Mouse (Mus musculus) cerebellum, adult 2 months (tissue): ENCODE measurements around the gene Nlgn2. TPM values are rescaled to one million over a fixed set of nuclear protein-coding genes. Genes with fewer than 3 reads are reported as not detected.

ENCODE experiments used
- DNase-seq, 2 experiments: peaks; one replicate each; pipeline ENCODE4 v3.0.0; 2021
- H3K27ac ChIP-seq: fragments of 200-500 bp; 2 replicates; pipeline ENCODE4 v1.5.1; 2012; ENCODE audit warnings: low read length, control low read depth, inconsistent platforms; ENCODE audit not compliant: insufficient read depth
- H3K27me3 ChIP-seq: fragments of 200-500 bp; 2 replicates; pipeline ENCODE4 v1.6.1; 2012; ENCODE audit warnings: inconsistent platforms, mild to moderate bottlenecking, low read length, moderate library complexity; ENCODE audit not compliant: control insufficient read depth, insufficient read depth
- H3K4me1 ChIP-seq: fragments of 200-500 bp; 2 replicates; pipeline ENCODE4 v1.6.1; 2011; ENCODE audit warnings: low read length; ENCODE audit not compliant: control insufficient read depth, insufficient read depth
- H3K4me3 ChIP-seq: fragments of 200-500 bp; replicated peaks from 2 replicates; pipeline ENCODE3; 2011; ENCODE audit warnings: mild to moderate bottlenecking, low read depth, low read length, control low read depth; ENCODE audit not compliant: insufficient read depth
- CTCF ChIP-seq: fragments of 200-500 bp; IDR thresholded peaks from 2 replicates; pipeline ENCODE4 v1.5.1; 2011; ENCODE audit warnings: low read depth, mild to moderate bottlenecking, control low read depth, low read length, moderate library complexity, borderline replicate concordance; ENCODE audit not compliant: insufficient read depth
- POLR2A ChIP-seq: fragments of 200-500 bp; IDR thresholded peaks from 2 replicates; pipeline ENCODE4 v1.6.1; 2011; ENCODE audit warnings: low read length, control low read depth, borderline replicate concordance; ENCODE audit not compliant: insufficient read depth
- WGBS: fragments of 180-500 bp; shearing (Covaris S2); methylation state at CpG from one replicate; pipeline ENCODE4 v1.1.7; 2018; 5-methylcytosine and 5-hydroxymethylcytosine counted together
- polyA plus RNA-seq: library from polyadenylated mRNA; depleted of rRNA; stranded (reverse); fragments of >200 nt; gene quantifications from 2 replicates; pipeline ENCODE4 v1.2.3, GENCODE M21; 2012

Nlgn2 gene
- polyA plus RNA-seq, 1 experiment, result 116 TPM

- Histone ChIP-seq H3K27ac (no peak within 1 kb of the TSS), H3K4me1 (no peaks in the 10 kb centered on the region), H3K27me3 (no peaks in the 10 kb centered on the region), H3K4me3 (no peak within 1 kb of the TSS)
- no peak for DNase-seq
- no peak for TF ChIP-seq POLR2A
- no peak for TF ChIP-seq CTCF
- whole genome bisulfite sequencing, result 63% methylated on average over 10 of the region's 10 CpGs
These were observed 22.4 kb downstream of the Nlgn2 start, which contains the start of gene Gm39566 for GRCm38 (mm10) chr11:69815155-69815554. Gm39566 (minus strand) TSS chr11:69815298.

GRCm38 (mm10) chr11:69810280-69810679 lies 27.3 kb downstream of the Nlgn2 start:
- TF ChIP-seq CTCF, result no peak
- no peak for TF ChIP-seq POLR2A
- Histone ChIP-seq H3K27ac (no peak overlapping the region), H3K4me1 (no peaks in the 10 kb centered on the region), H3K27me3 (no peaks in the 10 kb centered on the region), H3K4me3 (no peak overlapping the region)
- DNase-seq, result no peak

- Histone ChIP-seq H3K4me3 (no peak overlapping the region), H3K27me3 (peaks cover 1% of the 10 kb centered on the region; the same call in 1 of the 2 replicates)
- WGBS, result 70% methylated on average over 2 of the region's 2 CpGs
These were observed 29.9 kb downstream of the Nlgn2 start for GRCm38 (mm10) chr11:69807641-69808040.

GRCm38 (mm10) chr11:69806378-69806777 lies 31.2 kb downstream of the Nlgn2 start:
- DNase-seq, result no peak
- Histone ChIP-seq H3K4me1 (no peaks in the 10 kb centered on the region; the same call in 1 of the 2 replicates), H3K27ac (no peak overlapping the region), H3K27me3 (peaks cover 1% of the 10 kb centered on the region; the same call in 1 of the 2 replicates), H3K4me3 (no peak overlapping the region)
- WGBS, result 85% methylated on average over 4 of the region's 4 CpGs
- no peak for TF ChIP-seq CTCF
- no peak for TF ChIP-seq POLR2A

More at GRCm38 (mm10) chr11:69807641-69808040, 29.9 kb downstream of the Nlgn2 start:
- no peaks in the 10 kb centered on the region for H3K4me1 ChIP-seq
- H3K27ac ChIP-seq, result no peak overlapping the region
- TF ChIP-seq POLR2A (no peak), CTCF (no peak)
- no peak for DNase-seq

GRCm38 (mm10) chr11:69804972-69805909 lies 32.3 kb downstream of the Nlgn2 start, which contains the start of gene Tmem102:
Tmem102 (minus strand) TSS chr11:69805624.
- no peak within 1 kb of the TSS for H3K27ac ChIP-seq
- DNase-seq, result no peak
- TF ChIP-seq CTCF (no peak), POLR2A (no peak)
- peaks cover 1% of the 10 kb centered on the region; the same call in 1 of the 2 replicates for H3K27me3 ChIP-seq
- peaks cover 5% of the 10 kb centered on the region; the same call in 1 of the 2 replicates for H3K4me1 ChIP-seq
- no peak within 1 kb of the TSS for H3K4me3 ChIP-seq
- WGBS, result 32% methylated on average over 29 of the region's 29 CpGs

- Histone ChIP-seq H3K4me3 (no peak overlapping the region), H3K27ac (no peak overlapping the region), H3K4me1 (peaks cover 7% of the 10 kb centered on the region; the same call in 1 of the 2 replicates), H3K27me3 (peaks cover 1% of the 10 kb centered on the region; the same call in 1 of the 2 replicates)
- TF ChIP-seq CTCF, result no peak
- no peak for TF ChIP-seq POLR2A
- 18% methylated on average over 12 of the region's 12 CpGs for WGBS
- DNase-seq, result no peak
These were observed 33.0 kb downstream of the Nlgn2 start for GRCm38 (mm10) chr11:69804652-69804940.

GRCm38 (mm10) chr11:69803786-69804651 lies 33.6 kb downstream of the Nlgn2 start:
- Histone ChIP-seq H3K27me3 (peaks cover 1% of the 10 kb centered on the region; the same call in 1 of the 2 replicates), H3K27ac (no peak overlapping the region), H3K4me3 (peak overlapping the region; percentile 38), H3K4me1 (peaks cover 7% of the 10 kb centered on the region; the same call in 1 of the 2 replicates)
- TF ChIP-seq CTCF, result peak; percentile 22; the same call in 1 of the 2 replicates
- no peak for TF ChIP-seq POLR2A
- peak; percentile 62 to 69 for DNase-seq
- 2% methylated on average over 60 of the region's 60 CpGs for WGBS
